Mouse (Mus musculus) bone marrow macrophage, adult 2 months (primary cell): ENCODE results near the gene 4930524J08Rik. TPM values are rescaled to one million over a fixed set of nuclear protein-coding genes. Genes with fewer than 3 reads are reported as not detected.

ENCODE experiments used
- H3K27ac ChIP-seq: 2 replicates; pipeline ENCODE4 v1.5.1; 2012; ENCODE audit warnings: low read depth, low read length; ENCODE audit not compliant: insufficient read depth
- H3K4me1 ChIP-seq: 2 replicates; pipeline ENCODE4 v1.6.1; 2012; ENCODE audit warnings: low read length; ENCODE audit not compliant: control insufficient read depth, insufficient read depth
- H3K4me3 ChIP-seq: 2 replicates; pipeline ENCODE4 v1.5.1; 2012; ENCODE audit warnings: mild to moderate bottlenecking, low read length, moderate library complexity; ENCODE audit not compliant: insufficient read depth
- CTCF ChIP-seq: IDR thresholded peaks from 2 replicates; pipeline ENCODE4 v1.5.1; 2012; ENCODE audit warnings: low read depth, mild to moderate bottlenecking, low read length, moderate library complexity
- POLR2A ChIP-seq: IDR thresholded peaks from 2 replicates; pipeline ENCODE4 v1.6.1; 2012; ENCODE audit warnings: mild to moderate bottlenecking, low read depth, low read length, borderline replicate concordance
- polyA plus RNA-seq: library from polyadenylated mRNA; stranded (reverse); fragments of >200 nt; gene quantifications from 2 replicates; pipeline ENCODE4 v1.2.4, GENCODE M21; 2012; ENCODE audit not compliant: missing spikeins, insufficient read depth, insufficient read length

4930524J08Rik gene
- polyA plus RNA-seq: 2.8 TPM in 2 replicates

DNA sequence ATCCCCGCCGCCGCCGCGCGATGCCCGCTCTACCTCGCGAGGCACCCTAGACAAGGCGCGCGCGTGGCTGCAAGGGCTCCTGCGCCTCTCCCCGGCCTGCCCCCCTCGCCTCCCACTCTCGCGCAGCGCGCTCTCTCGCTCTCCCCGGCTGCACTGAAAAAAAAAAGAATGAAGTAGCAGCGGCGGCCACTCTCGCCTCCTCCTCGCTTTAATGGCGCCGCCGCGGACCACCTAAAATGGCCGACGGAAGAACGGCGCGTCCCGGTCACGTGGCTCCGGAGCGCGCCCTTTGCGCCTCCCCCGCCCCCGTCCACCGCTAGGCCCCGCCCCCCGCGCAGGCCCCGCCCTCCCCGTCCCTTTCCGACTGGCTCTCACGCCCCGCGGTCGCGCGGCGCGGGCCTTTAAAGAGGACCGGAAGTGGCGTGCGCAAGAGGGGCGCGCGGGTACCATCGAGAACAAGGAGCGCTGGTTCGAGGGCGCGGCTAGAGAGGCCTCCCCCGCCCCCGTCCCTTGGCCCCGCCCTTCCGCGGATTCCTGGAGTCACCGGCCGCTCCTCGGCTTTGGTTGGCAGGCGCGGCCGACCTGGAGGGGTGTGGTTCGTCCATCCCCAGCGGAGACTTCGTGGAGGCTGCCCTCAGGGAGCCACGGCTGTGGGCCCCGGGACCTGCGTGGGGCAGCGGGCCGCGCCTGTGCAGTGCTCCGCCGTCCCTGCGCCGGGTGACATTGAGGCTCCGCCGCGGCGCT lies at the start of gene 4930524J08Rik, which contains the start of gene Hnrnpd:
4930524J08Rik (plus strand) TSS at position 363 of the 744 bp plus-strand sequence.
Hnrnpd (minus strand) TSS at position 240 of the 744 bp plus-strand sequence.
- Histone ChIP-seq H3K27ac (peak within 1 kb of the TSS; percentile 99), H3K4me3 (peak within 1 kb of the TSS; percentile 100), H3K4me1 (peaks cover 21% of the 10 kb centered on the region)
- TF ChIP-seq POLR2A: 0 out of 2 replicates have a peak, but pooled peaks have one; percentile 20
- no peak for TF ChIP-seq CTCF

DNA sequence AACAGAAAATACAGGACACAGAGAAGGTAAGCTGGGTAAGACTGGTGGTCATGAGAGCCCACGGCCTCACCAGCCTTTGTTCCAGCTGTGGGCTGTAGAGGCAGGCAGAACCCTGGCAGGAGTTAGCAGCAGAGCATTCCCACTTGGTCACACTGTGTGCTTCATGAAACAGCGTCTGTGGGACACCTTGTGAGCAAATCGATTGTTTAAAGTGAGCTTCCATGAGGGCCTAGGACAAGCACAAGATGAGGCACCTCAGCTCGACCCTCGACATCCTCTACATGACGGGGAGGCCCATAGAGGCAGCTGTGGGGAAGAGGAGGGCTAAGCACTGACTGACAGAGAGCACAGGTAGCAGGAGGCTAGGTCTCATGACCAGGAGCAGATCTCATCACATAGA lies 47.0 kb upstream of the 4930524J08Rik start:
- H3K4me3 ChIP-seq: no peak overlapping the region
- H3K27ac ChIP-seq: no peak overlapping the region
- TF ChIP-seq CTCF: no peak
- no peak for TF ChIP-seq POLR2A
- no peaks in the 10 kb centered on the region for H3K4me1 ChIP-seq

DNA sequence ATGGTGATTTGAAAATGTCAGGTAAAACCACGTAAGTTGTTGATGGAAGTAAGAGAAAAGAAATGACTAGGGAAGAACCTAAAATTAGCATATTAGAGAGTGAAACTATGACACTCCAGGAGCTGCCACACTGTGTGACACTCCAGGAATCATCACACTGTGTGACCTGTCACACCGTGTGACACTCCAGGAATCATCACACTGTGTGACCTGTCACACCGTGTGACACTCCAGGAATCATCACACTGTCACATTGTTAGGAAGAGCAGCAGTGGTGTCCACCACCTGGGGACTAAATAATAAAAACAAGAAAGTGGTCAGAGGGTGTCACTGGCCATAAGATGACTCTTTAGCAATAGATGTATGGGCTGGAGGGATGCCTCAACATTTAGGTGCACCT lies 39.4 kb upstream of the 4930524J08Rik start:
- H3K27ac ChIP-seq: no peak overlapping the region
- H3K4me1 ChIP-seq: no peaks in the 10 kb centered on the region

GRCm38 (mm10) chr5:99941273-99941672 lies 37.6 kb upstream of the 4930524J08Rik start:
- no peak overlapping the region for H3K27ac ChIP-seq
- no peaks in the 10 kb centered on the region for H3K4me1 ChIP-seq
- H3K4me3 ChIP-seq: no peak overlapping the region
- TF ChIP-seq POLR2A (no peak), CTCF (no peak)

More for the DNA sequence above, 39.4 kb upstream of the 4930524J08Rik start:
- no peak for TF ChIP-seq CTCF
- TF ChIP-seq POLR2A: no peak
- no peak overlapping the region for H3K4me3 ChIP-seq

GRCm38 (mm10) chr5:99941776-99942502 lies 36.9 kb upstream of the 4930524J08Rik start:
- H3K4me3 ChIP-seq: no peak overlapping the region
- no peak overlapping the region for H3K27ac ChIP-seq
- TF ChIP-seq CTCF (no peak), POLR2A (no peak)
- H3K4me1 ChIP-seq: no peaks in the 10 kb centered on the region

- no peak overlapping the region for H3K27ac ChIP-seq
- TF ChIP-seq POLR2A (no peak), CTCF (no peak)
- no peak overlapping the region for H3K4me3 ChIP-seq
- H3K4me1 ChIP-seq: 0 out of 2 replicates have a peak, but pooled peaks cover 3% of the 10 kb centered on the region
Measured at GRCm38 (mm10) chr5:99952513-99952912, 26.3 kb upstream of the 4930524J08Rik start.

- Histone ChIP-seq H3K4me3 (no peak overlapping the region), H3K27ac (no peak overlapping the region), H3K4me1 (0 out of 2 replicates have a peak, but pooled peaks cover 3% of the 10 kb centered on the region)
- no peak for TF ChIP-seq POLR2A
- TF ChIP-seq CTCF: no peak
Measured at GRCm38 (mm10) chr5:99953883-99954282, 25.0 kb upstream of the 4930524J08Rik start.

GRCm38 (mm10) chr5:99958666-99959065 lies 20.2 kb upstream of the 4930524J08Rik start:
- no peak overlapping the region for H3K27ac ChIP-seq
- TF ChIP-seq CTCF (no peak), POLR2A (no peak)
- H3K4me1 ChIP-seq: 0 out of 2 replicates have a peak, but pooled peaks cover 3% of the 10 kb centered on the region
- H3K4me3 ChIP-seq: no peak overlapping the region

DNA sequence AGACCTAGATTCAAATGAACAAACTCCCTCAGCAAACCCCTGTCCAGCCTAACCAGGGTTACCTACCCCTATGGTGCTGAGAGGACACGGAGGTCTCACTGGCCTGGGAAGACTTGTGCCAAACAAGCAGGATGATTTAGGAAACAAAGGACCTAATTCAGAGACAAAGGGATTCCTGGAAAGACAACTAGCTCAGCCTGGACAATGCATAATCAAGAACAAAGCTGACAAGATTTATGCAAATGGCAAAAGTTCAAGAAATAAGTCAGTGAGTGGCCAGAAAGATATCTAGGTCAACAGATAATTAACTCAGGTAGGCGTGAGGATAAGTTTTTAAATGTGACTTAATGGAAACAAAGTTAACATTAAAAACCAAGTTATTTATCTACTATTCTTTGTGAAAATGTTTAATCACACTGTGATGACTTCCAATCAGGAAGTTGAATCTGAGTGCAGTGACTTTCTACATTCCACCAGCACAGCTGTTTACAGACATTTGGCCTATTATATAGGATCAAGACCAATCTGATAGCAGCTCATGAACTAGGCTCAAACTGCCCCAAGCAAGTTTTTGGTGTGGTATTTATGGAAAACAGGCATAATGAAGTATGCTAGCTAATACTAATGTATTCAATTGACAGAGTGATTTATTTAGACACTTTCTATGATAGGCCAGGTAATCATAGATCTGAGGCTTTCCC lies 19.5 kb upstream of the 4930524J08Rik start:
- Histone ChIP-seq H3K4me3 (no peak overlapping the region), H3K4me1 (0 out of 2 replicates have a peak, but pooled peaks cover 1% of the 10 kb centered on the region), H3K27ac (no peak overlapping the region)
- no peak for TF ChIP-seq CTCF
- TF ChIP-seq POLR2A: no peak

DNA sequence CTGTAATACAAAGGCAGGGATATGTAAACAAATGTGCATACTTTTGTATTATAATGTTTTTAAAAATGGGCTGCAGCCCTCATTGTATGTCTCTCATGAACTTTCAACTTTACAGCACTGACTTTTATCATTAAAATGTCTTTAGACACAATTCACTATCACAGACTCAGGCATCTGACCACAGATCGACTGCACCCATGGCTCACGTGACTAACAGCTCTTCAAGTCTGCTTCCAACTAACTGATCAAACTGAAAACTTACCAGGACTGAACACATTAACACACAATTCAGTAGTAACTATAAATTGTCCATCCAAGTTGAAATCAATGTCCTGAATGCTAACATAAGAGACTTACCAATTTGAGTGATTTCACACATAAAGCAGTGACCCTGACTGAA lies 18.9 kb upstream of the 4930524J08Rik start:
- H3K4me1 ChIP-seq: no peaks in the 10 kb centered on the region
- H3K4me3 ChIP-seq: no peak overlapping the region
- H3K27ac ChIP-seq: no peak overlapping the region
- TF ChIP-seq POLR2A (no peak), CTCF (no peak)
